Mouse (Mus musculus): Measurements from ENCODE around the gene Tjp3.

GRCm38 (mm10) chr10:81234206-81234605, 57.2 kb downstream of the Tjp3 start:
- TF ChIP-seq CTCF (IDR thresholded peaks at IDR 0.05; ENCODE audit: low read depth) (no peak), EP300 (IDR thresholded peaks at IDR 0.05; ENCODE audit: low read depth) (no peak)
